In genomic region chr7:28741368-28741708, GRCm38 (mm10) we compare ENCODE assay signal across 9 mouse cellular contexts. TPM values are rescaled to one million over a fixed set of nuclear protein-coding genes. Genes with fewer than 3 reads are reported as not detected.
DNase-seq lines count a peak whose midpoint lies in the region; ATAC-seq and TF ChIP-seq lines count a peak whose summit lies in the region.
"Had no signal": no experiment of that assay in that cellular context is flagged by ENCODE, and none has a peak within 500 bp of the region (broad histone marks: within the 10 kb centered on the region; RNA-seq: fewer than 3 reads in every experiment).

No protein-coding gene starts in this region.

- H3K4me3 ChIP-seq in neural tube, embryonic 11.5 days (ENCODE audit: low read depth, low read length), result peak overlapping the region; percentile 68
- H3K4me3 ChIP-seq in forebrain, embryonic 10.5 days, result peak overlapping the region; percentile 80
- peak overlapping the region; percentile 61 for H3K4me3 ChIP-seq in limb, embryonic 12.5 days (replicated peaks)
- peak overlapping the region; percentile 65 for H3K4me3 ChIP-seq in olfactory bulb, adult 2 months (ENCODE audit: insufficient read depth, low read depth, low read length)

- no peak for DNase-seq in neural tube, embryonic 11.5 days (ENCODE audit: low spot score)
- no peak for DNase-seq in neural tube, embryonic 10.5 days (ENCODE audit: extremely low spot score, low spot score)
- no peak for DNase-seq in forebrain, embryonic 10.5 days (ENCODE audit: extremely low spot score, low spot score)
- DNase-seq in layer of hippocampus, adult 9-11 months, result no peak
- no peak for DNase-seq in urinary bladder, adult 18-20 months (ENCODE audit: low spot score in 2 of 2)
- no peak for DNase-seq in gastrocnemius, postnatal 4 days (ENCODE audit: low spot score in 2 of 2)

- H3K9me3 ChIP-seq in neural tube, embryonic 11.5 days (ENCODE audit: control insufficient read depth, low read length), result no peaks in the 10 kb centered on the region
- no peaks in the 10 kb centered on the region for H3K9me3 ChIP-seq in forebrain, embryonic 10.5 days
- no peaks in the 10 kb centered on the region for H3K9me3 ChIP-seq in limb, embryonic 12.5 days

- H3K4me1 ChIP-seq in neural tube, embryonic 11.5 days (ENCODE audit: control insufficient read depth, insufficient read depth, low read length), result peaks cover 8% of the 10 kb centered on the region
- H3K4me1 ChIP-seq in forebrain, embryonic 10.5 days, result peaks cover 23% of the 10 kb centered on the region
- H3K4me1 ChIP-seq in limb, embryonic 12.5 days (replicated peaks), result peaks cover 8% of the 10 kb centered on the region; the same call in 1 of the 2 replicates
- H3K4me1 ChIP-seq in olfactory bulb, adult 2 months (ENCODE audit: control insufficient read depth, insufficient read depth, low read length), result peaks cover 9% of the 10 kb centered on the region; the same call in 1 of the 2 replicates

- peaks cover 5% of the 10 kb centered on the region; the same call in 1 of the 2 replicates for H3K36me3 ChIP-seq in neural tube, embryonic 11.5 days (ENCODE audit: control insufficient read depth, insufficient read depth, low read length)
- H3K36me3 ChIP-seq in forebrain, embryonic 10.5 days (replicated peaks), result peaks cover 64% of the 10 kb centered on the region
- peaks cover 62% of the 10 kb centered on the region for H3K36me3 ChIP-seq in limb, embryonic 12.5 days

- no peaks in the 10 kb centered on the region for H3K27me3 ChIP-seq in neural tube, embryonic 11.5 days (ENCODE audit: control insufficient read depth, insufficient read depth, low read length)
- H3K27me3 ChIP-seq in forebrain, embryonic 10.5 days (ENCODE audit: poor library complexity, severe bottlenecking), result no peaks in the 10 kb centered on the region
- no peaks in the 10 kb centered on the region for H3K27me3 ChIP-seq in limb, embryonic 12.5 days

- TF ChIP-seq POLR2A in olfactory bulb, adult 2 months (IDR thresholded peaks at IDR 0.05; ENCODE audit: insufficient read depth, low read depth, low read length), result no peak

- H3K4me2 ChIP-seq in neural tube, embryonic 11.5 days (ENCODE audit: low read depth), result peak overlapping the region; percentile 96
- H3K4me2 ChIP-seq in limb, embryonic 12.5 days, result peak overlapping the region; percentile 87

- no peak for TF ChIP-seq CTCF in olfactory bulb, adult 2 months (IDR thresholded peaks at IDR 0.05; ENCODE audit: insufficient read depth, low read depth, low read length)

- 1% methylated on average over 13 of the region's 13 CpGs for WGBS in neural tube, embryonic 11.5 days
- 2% methylated on average over 13 of the region's 13 CpGs for WGBS in forebrain, embryonic 10.5 days
- 1% methylated on average over 13 of the region's 13 CpGs for WGBS in limb, embryonic 12.5 days
- WGBS in olfactory bulb, adult 2 months, result 0% methylated on average over 13 of the region's 13 CpGs

- no peak overlapping the region for H3K27ac ChIP-seq in neural tube, embryonic 11.5 days (ENCODE audit: low read depth, low read length)
- peak overlapping the region; percentile 96 for H3K27ac ChIP-seq in forebrain, embryonic 10.5 days
- 0 out of 2 replicates have a peak overlapping the region, but pooled peaks have one; percentile 14 for H3K27ac ChIP-seq in limb, embryonic 12.5 days
- peak overlapping the region; percentile 57 for H3K27ac ChIP-seq in olfactory bulb, adult 2 months (ENCODE audit: insufficient read depth, low read depth, low read length)

- H3K9ac ChIP-seq in neural tube, embryonic 11.5 days (ENCODE audit: low read length), result peak overlapping the region; percentile 78
- H3K9ac ChIP-seq in limb, embryonic 12.5 days (replicated peaks), result peak overlapping the region; percentile 76

- peak; percentile 18; the same call in 1 of the 2 replicates for ATAC-seq in neural tube, embryonic 11.5 days (ENCODE audit: insufficient read depth, low FRiP score, low TSS enrichment)
- no peak for ATAC-seq in limb, embryonic 12.5 days (ENCODE audit: insufficient number of reproducible peaks, insufficient read depth, low FRiP score, low TSS enrichment, low read depth)

RNA-seq across cellular contexts. Expression of gene Mrps12, which starts 0.3 kb away (rescaled TPM):
- 128 and 129 TPM in 2 replicates for polyA plus RNA-seq in neural tube, embryonic 11.5 days (2014; fragmentation: Nextera tagmentation; extraction: Ambion mirVana)
- polyA plus RNA-seq in forebrain, embryonic 10.5 days (2016; fragmentation: Nextera tagmentation; extraction: Ambion mirVana), result 156 and 161 TPM in 2 replicates
- polyA plus RNA-seq in limb, embryonic 12.5 days (2016; fragmentation: Nextera tagmentation; extraction: Ambion mirVana), result 125 and 131 TPM in 2 replicates
- not detected in 2 replicates for polyA plus RNA-seq in olfactory bulb, adult 2 months (2012; ENCODE audit: insufficient read depth, insufficient read length, low replicate concordance, missing spikeins)
- total RNA-seq in gastrocnemius, postnatal 4 days (2021), result 10 to 100 TPM; 34.4 to 34.8 TPM

RNA-seq across cellular contexts. Expression of gene Sars2, which starts 0.5 kb away (rescaled TPM):
- polyA plus RNA-seq in neural tube, embryonic 11.5 days (2014; fragmentation: Nextera tagmentation; extraction: Ambion mirVana), result 28.8 and 32.4 TPM in 2 replicates
- polyA plus RNA-seq in forebrain, embryonic 10.5 days (2016; fragmentation: Nextera tagmentation; extraction: Ambion mirVana), result 40.7 and 43.4 TPM in 2 replicates
- polyA plus RNA-seq in limb, embryonic 12.5 days (2016; fragmentation: Nextera tagmentation; extraction: Ambion mirVana), result 32.4 and 33.1 TPM in 2 replicates
- polyA plus RNA-seq in olfactory bulb, adult 2 months (2012; ENCODE audit: insufficient read depth, insufficient read length, low replicate concordance, missing spikeins), result not detected in 2 replicates
- 10 to 100 TPM; 16.2 to 19.5 TPM for total RNA-seq in gastrocnemius, postnatal 4 days (2021)

RNA-seq across cellular contexts. Expression of gene Ccer2, which starts 14.6 kb away (rescaled TPM):
- 1.1 and 1.9 TPM in 2 replicates for polyA plus RNA-seq in neural tube, embryonic 11.5 days (2014; fragmentation: Nextera tagmentation; extraction: Ambion mirVana)
- not detected in 2 replicates for polyA plus RNA-seq in forebrain, embryonic 10.5 days (2016; fragmentation: Nextera tagmentation; extraction: Ambion mirVana)
- polyA plus RNA-seq in limb, embryonic 12.5 days (2016; fragmentation: Nextera tagmentation; extraction: Ambion mirVana), result 0.24 TPM in 1 of 2 replicates, not detected in the other
- not detected in 2 replicates for polyA plus RNA-seq in olfactory bulb, adult 2 months (2012; ENCODE audit: insufficient read depth, insufficient read length, low replicate concordance, missing spikeins)
- not detected for total RNA-seq in gastrocnemius, postnatal 4 days (2021)
- total RNA-seq: common myeloid progenitor, adult 5-6 weeks had no signal

RNA-seq across cellular contexts. Expression of gene Fbxo17, which starts 24.7 kb away (rescaled TPM):
- 7.3 and 7.7 TPM in 2 replicates for polyA plus RNA-seq in neural tube, embryonic 11.5 days (2014; fragmentation: Nextera tagmentation; extraction: Ambion mirVana)
- 10.7 and 13.9 TPM in 2 replicates for polyA plus RNA-seq in forebrain, embryonic 10.5 days (2016; fragmentation: Nextera tagmentation; extraction: Ambion mirVana)
- 24.0 TPM in 2 replicates for polyA plus RNA-seq in limb, embryonic 12.5 days (2016; fragmentation: Nextera tagmentation; extraction: Ambion mirVana)
- polyA plus RNA-seq in olfactory bulb, adult 2 months (2012; ENCODE audit: insufficient read depth, insufficient read length, low replicate concordance, missing spikeins), result not detected in 2 replicates
- 10 to 100 TPM; 22.1 to 25.3 TPM for total RNA-seq in gastrocnemius, postnatal 4 days (2021)

RNA-seq across cellular contexts. Expression of gene Sirt2, which starts 25.2 kb away (rescaled TPM):
- polyA plus RNA-seq in neural tube, embryonic 11.5 days (2014; fragmentation: Nextera tagmentation; extraction: Ambion mirVana), result 73.0 and 77.0 TPM in 2 replicates
- polyA plus RNA-seq in forebrain, embryonic 10.5 days (2016; fragmentation: Nextera tagmentation; extraction: Ambion mirVana), result 60.8 and 63.5 TPM in 2 replicates
- polyA plus RNA-seq in limb, embryonic 12.5 days (2016; fragmentation: Nextera tagmentation; extraction: Ambion mirVana), result 70.8 and 76.9 TPM in 2 replicates
- not detected in 2 replicates for polyA plus RNA-seq in olfactory bulb, adult 2 months (2012; ENCODE audit: insufficient read depth, insufficient read length, low replicate concordance, missing spikeins)
- 10 to 100 TPM; 82.3 to 83.2 TPM for total RNA-seq in gastrocnemius, postnatal 4 days (2021)

Comparison
In these comparisons a context has a peak if more than half of its experiments do, and no peak if none do; other contexts are left out.
1. RNA of gene Mrps12, which starts 0.3 kb away (polyA plus RNA-seq): 156 to 161 TPM in forebrain, embryonic 10.5 days, 125 to 131 TPM in limb, embryonic 12.5 days and 128 to 129 TPM in neural tube, embryonic 11.5 days; not detected in olfactory bulb, adult 2 months; every median in the first group is over 100 times any median in the second.
2. RNA of gene Sars2, which starts 0.5 kb away (polyA plus RNA-seq): 40.7 to 43.4 TPM in forebrain, embryonic 10.5 days, 32.4 to 33.1 TPM in limb, embryonic 12.5 days and 28.8 to 32.4 TPM in neural tube, embryonic 11.5 days; not detected in olfactory bulb, adult 2 months; every median in the first group is over 10 times any median in the second.
3. Peak in every context shown above with its lines, with median percentiles within 50 percentile points of each other: H3K4me3 ChIP-seq.